Mouse (Mus musculus) kidney, adult 2 months (tissue): Measurements from ENCODE around the gene Sgcd.

ENCODE experiments used
- CTCF ChIP-seq: fragments of 200-500 bp; conservative IDR thresholded peaks from 2 replicates; pipeline ENCODE4 v1.5.1; 2011; ENCODE audit warnings: low read depth, mild to moderate bottlenecking, control low read depth, low read length, moderate library complexity, mixed read lengths; ENCODE audit not compliant: insufficient read depth, insufficient read length
- POLR2A ChIP-seq: fragments of 200-500 bp; IDR thresholded peaks from one replicate; pipeline ENCODE4 v1.6.1; 2011; ENCODE audit warnings: low read depth, low read length, control low read depth

DNA sequence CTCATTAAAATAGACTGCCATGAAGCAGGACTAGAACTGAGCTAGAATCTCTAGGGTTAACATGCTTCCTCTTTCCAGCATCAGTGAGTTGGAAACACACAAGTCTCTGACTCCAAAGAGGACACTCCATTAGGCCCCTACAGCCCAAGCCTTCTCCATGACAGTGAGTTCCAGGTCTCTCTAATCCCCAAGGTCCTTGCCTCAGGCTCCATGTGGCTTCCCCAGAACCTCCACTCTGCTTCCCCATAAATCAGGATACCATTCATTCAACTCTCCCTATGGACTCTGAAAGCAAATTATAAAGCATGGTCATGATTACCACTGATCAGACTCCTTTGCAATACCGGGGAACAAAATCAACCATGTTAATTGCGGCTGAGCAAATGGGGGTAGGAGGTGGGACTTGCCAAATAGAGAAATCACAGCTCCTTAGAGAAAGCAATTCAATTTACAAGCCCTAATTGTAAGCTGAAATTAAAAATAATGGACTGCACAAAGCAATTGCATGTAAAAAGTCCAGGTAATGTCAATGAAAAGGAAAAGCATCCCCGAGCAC lies 97.1 kb downstream of the Sgcd start:
- TF ChIP-seq CTCF: no peak
- TF ChIP-seq POLR2A: no peak
